Mouse (Mus musculus) liver, adult 2 months (tissue): ENCODE measurements at regions not wholly inside any gene's neighbourhood (a gene's known extent, or its start where the extent isn't known, plus 50 kb on each side); places are given as distances from the start of the nearest gene placed in this dataset.

Source experiments
- DNase-seq: peaks from one replicate; pipeline ENCODE4 v3.0.0-alpha.2; 2011; ENCODE audit warnings: low read depth, low spot score; ENCODE audit errors: extremely low read depth
- H3K27ac ChIP-seq: fragments of 200-500 bp; replicated peaks from 2 replicates; pipeline ENCODE4 v1.5.1; 2012; ENCODE audit warnings: low read depth, mild to moderate bottlenecking, control low read depth, inconsistent platforms, low read length; ENCODE audit not compliant: insufficient read depth
- H3K27me3 ChIP-seq: fragments of 200-500 bp; 2 replicates; pipeline ENCODE4 v1.6.1; 2012; ENCODE audit warnings: mild to moderate bottlenecking, moderate library complexity, low read length, inconsistent platforms; ENCODE audit not compliant: control insufficient read depth, insufficient read depth
- H3K36me3 ChIP-seq: fragments of 200-500 bp; 2 replicates; pipeline ENCODE4 v1.6.1; 2012; ENCODE audit warnings: low read length, inconsistent platforms; ENCODE audit not compliant: control insufficient read depth, insufficient read depth
- H3K4me1 ChIP-seq: fragments of 200-500 bp; 2 replicates; pipeline ENCODE4 v1.6.1; 2011; ENCODE audit warnings: low read length; ENCODE audit not compliant: control insufficient read depth, insufficient read depth
- H3K4me3 ChIP-seq: fragments of 200-500 bp; 2 replicates; pipeline ENCODE4 v1.5.1; 2011; ENCODE audit warnings: low read depth, mild to moderate bottlenecking, control low read depth, low read length, moderate library complexity; ENCODE audit not compliant: insufficient read depth
- H3K79me2 ChIP-seq: fragments of 200-500 bp; 2 replicates; pipeline ENCODE4 v1.6.1; 2012; ENCODE audit warnings: inconsistent platforms, mild to moderate bottlenecking, low read length, moderate library complexity; ENCODE audit not compliant: control insufficient read depth, insufficient read depth
- H3K9ac ChIP-seq: fragments of 200-500 bp; 2 replicates; pipeline ENCODE4 v1.6.1; 2012; ENCODE audit warnings: low read depth, mild to moderate bottlenecking, control low read depth, inconsistent platforms, low read length
- CTCF ChIP-seq: fragments of 200-500 bp; IDR thresholded peaks from 2 replicates; pipeline ENCODE4 v1.5.1; 2011; ENCODE audit warnings: low read depth, low read length, control low read depth
- POLR2A ChIP-seq: fragments of 200-500 bp; IDR thresholded peaks from 2 replicates; pipeline ENCODE4 v1.6.1; 2011; ENCODE audit warnings: low read length, control low read depth; ENCODE audit not compliant: insufficient read depth; ENCODE audit errors: extremely low read depth
- WGBS: fragments of 180-500 bp; shearing (Covaris S2); methylation state at CpG from one replicate; pipeline ENCODE4 v1.1.7; 2018; 5-methylcytosine and 5-hydroxymethylcytosine counted together

- no peak for DNase-seq
- Histone ChIP-seq H3K4me1 (peaks cover 2% of the 10 kb centered on the region; the same call in 1 of the 2 replicates), H3K27ac (no peak overlapping the region), H3K79me2 (no peaks in the 10 kb centered on the region), H3K36me3 (no peaks in the 10 kb centered on the region), H3K4me3 (no peak overlapping the region), H3K27me3 (no peaks in the 10 kb centered on the region), H3K9ac (no peak overlapping the region)
- WGBS = 89% methylated on average over 2 of the region's 2 CpGs
- TF ChIP-seq POLR2A (no peak), CTCF (peak; percentile 12; the same call in 1 of the 2 replicates)
Measured at GRCm38 (mm10) chr10:99408786-99409185, 145.8 kb downstream of the Dusp6 start.

GRCm38 (mm10) chr10:99409744-99410143 is 146.7 kb downstream of the Dusp6 start:
- Histone ChIP-seq H3K4me1 (peaks cover 2% of the 10 kb centered on the region; the same call in 1 of the 2 replicates), H3K27ac (no peak overlapping the region), H3K9ac (no peak overlapping the region), H3K36me3 (no peaks in the 10 kb centered on the region), H3K79me2 (no peaks in the 10 kb centered on the region), H3K4me3 (no peak overlapping the region), H3K27me3 (no peaks in the 10 kb centered on the region)
- DNase-seq = no peak
- TF ChIP-seq POLR2A = no peak
- TF ChIP-seq CTCF = no peak
- WGBS = 76% methylated on average over 11 of the region's 11 CpGs

- WGBS = 83% methylated on average over 3 of the region's 3 CpGs
- Histone ChIP-seq H3K27ac (no peak overlapping the region), H3K36me3 (no peaks in the 10 kb centered on the region), H3K27me3 (no peaks in the 10 kb centered on the region), H3K4me3 (no peak overlapping the region), H3K4me1 (peaks cover 2% of the 10 kb centered on the region; the same call in 1 of the 2 replicates), H3K9ac (no peak overlapping the region), H3K79me2 (no peaks in the 10 kb centered on the region)
- DNase-seq = no peak
- no peak for TF ChIP-seq POLR2A
- TF ChIP-seq CTCF = no peak
Measured at GRCm38 (mm10) chr10:99410754-99411153, 147.7 kb downstream of the Dusp6 start.

- DNase-seq = peak; percentile 62
- H3K27me3 ChIP-seq = no peaks in the 10 kb centered on the region
- H3K4me3 ChIP-seq = no peak overlapping the region
- 60% methylated on average over 3 of the region's 3 CpGs for WGBS
- no peak overlapping the region for H3K27ac ChIP-seq
- no peaks in the 10 kb centered on the region for H3K79me2 ChIP-seq
- TF ChIP-seq POLR2A (no peak), CTCF (peak; percentile 21; the same call in 1 of the 2 replicates)
- H3K36me3 ChIP-seq = no peaks in the 10 kb centered on the region
- peaks cover 2% of the 10 kb centered on the region; the same call in 1 of the 2 replicates for H3K4me1 ChIP-seq
- H3K9ac ChIP-seq = no peak overlapping the region
Measured at GRCm38 (mm10) chr10:99413455-99413854, 150.4 kb downstream of the Dusp6 start.

- Histone ChIP-seq H3K36me3 (no peaks in the 10 kb centered on the region), H3K4me3 (no peak overlapping the region), H3K79me2 (no peaks in the 10 kb centered on the region), H3K27me3 (no peaks in the 10 kb centered on the region), H3K27ac (no peak overlapping the region), H3K9ac (no peak overlapping the region), H3K4me1 (peaks cover 2% of the 10 kb centered on the region; the same call in 1 of the 2 replicates)
- DNase-seq = no peak
- TF ChIP-seq POLR2A (no peak), CTCF (no peak)
- 78% methylated on average over 8 of the region's 8 CpGs for WGBS
Measured at GRCm38 (mm10) chr10:99416271-99416670, 153.2 kb downstream of the Dusp6 start.

GRCm38 (mm10) chr10:99416896-99417479 is 154.0 kb downstream of the Dusp6 start:
- Histone ChIP-seq H3K9ac (no peak overlapping the region), H3K4me1 (peaks cover 2% of the 10 kb centered on the region; the same call in 1 of the 2 replicates), H3K4me3 (no peak overlapping the region), H3K36me3 (no peaks in the 10 kb centered on the region), H3K27ac (no peak overlapping the region), H3K27me3 (no peaks in the 10 kb centered on the region), H3K79me2 (no peaks in the 10 kb centered on the region)
- DNase-seq = no peak
- 76% methylated on average over 3 of the region's 3 CpGs for WGBS
- TF ChIP-seq POLR2A (no peak), CTCF (no peak)
